Mouse (Mus musculus) lung, adult 18-20 months (tissue): Measurements from ENCODE around the gene Magt1.
A peak's percentile ranks its signal among the peaks of the same experiment; 100 is the strongest.
"Not testable (repeated sequence)": the region's sequence is repeated elsewhere in the genome, so short reads cannot be mapped to it uniquely, and the experiment has no call there.

Experiments
- DNase-seq, 2 experiments: peaks; one replicate each; pipeline ENCODE4 v3.0.0; 2022; ENCODE audit warnings: mixed read lengths in 2 of 2

Gene Magt1

DNA sequence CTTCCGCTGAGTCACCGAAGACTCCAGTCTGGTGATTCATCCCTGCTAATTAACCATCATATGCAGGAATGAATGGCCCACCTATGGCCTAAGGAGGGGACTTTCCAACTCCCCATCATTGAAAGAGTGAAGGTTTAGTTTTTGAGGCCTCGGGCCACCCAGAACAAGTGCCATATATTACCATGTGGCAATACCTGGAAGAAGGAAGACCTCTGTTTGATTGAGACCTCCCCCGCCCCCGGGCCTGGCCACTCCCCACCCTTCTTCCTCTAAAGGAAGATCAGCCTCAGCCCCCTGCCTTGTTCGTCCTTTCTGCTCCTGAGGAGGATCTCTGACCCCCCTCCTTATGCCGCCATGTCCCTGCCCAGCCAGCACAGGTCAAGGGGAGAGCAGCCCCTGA, 72.5 kb downstream of the Magt1 start:
- DNase-seq, result no peak

GRCm38 (mm10) chrX:105937736-105938135, 74.0 kb downstream of the Magt1 start:
- no peak for DNase-seq

DNA sequence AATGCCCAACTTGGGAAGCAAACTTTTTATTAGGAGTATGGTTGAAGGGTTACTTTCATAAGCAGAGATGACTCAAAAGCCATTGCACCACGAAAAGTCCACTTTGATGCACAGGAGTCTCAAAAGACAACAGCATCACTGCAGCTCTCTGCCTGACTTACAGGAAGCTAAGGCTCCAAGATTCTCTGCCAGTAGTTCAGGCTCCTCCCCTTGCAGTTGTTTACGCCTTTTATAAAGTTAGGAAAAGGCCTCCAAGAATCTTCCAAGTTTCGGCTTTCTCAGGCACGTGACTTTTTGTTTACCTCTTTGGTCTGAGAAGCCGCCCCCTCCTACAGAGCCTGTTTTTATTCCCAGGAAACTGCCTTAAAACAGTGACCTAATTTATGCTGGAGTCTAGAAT, 77.4 kb downstream of the Magt1 start:
- DNase-seq, result peak; percentile 6 to 28

GRCm38 (mm10) chrX:105929478-105930038, 82.1 kb downstream of the Magt1 start:
- DNase-seq, result no peak

- peak; percentile 80 to 81 for DNase-seq
These were observed 82.7 kb downstream of the Magt1 start, which contains the start of gene Atrx for GRCm38 (mm10) chrX:105928861-105929477. Gene Atrx (minus strand): TSS chrX:105929403.

GRCm38 (mm10) chrX:105927941-105928860, 83.5 kb downstream of the Magt1 start:
- DNase-seq, result peak; percentile 42 to 43

- peak; percentile 3 to 12 for DNase-seq
These were observed 85.5 kb downstream of the Magt1 start for GRCm38 (mm10) chrX:105926121-105926735.

DNA sequence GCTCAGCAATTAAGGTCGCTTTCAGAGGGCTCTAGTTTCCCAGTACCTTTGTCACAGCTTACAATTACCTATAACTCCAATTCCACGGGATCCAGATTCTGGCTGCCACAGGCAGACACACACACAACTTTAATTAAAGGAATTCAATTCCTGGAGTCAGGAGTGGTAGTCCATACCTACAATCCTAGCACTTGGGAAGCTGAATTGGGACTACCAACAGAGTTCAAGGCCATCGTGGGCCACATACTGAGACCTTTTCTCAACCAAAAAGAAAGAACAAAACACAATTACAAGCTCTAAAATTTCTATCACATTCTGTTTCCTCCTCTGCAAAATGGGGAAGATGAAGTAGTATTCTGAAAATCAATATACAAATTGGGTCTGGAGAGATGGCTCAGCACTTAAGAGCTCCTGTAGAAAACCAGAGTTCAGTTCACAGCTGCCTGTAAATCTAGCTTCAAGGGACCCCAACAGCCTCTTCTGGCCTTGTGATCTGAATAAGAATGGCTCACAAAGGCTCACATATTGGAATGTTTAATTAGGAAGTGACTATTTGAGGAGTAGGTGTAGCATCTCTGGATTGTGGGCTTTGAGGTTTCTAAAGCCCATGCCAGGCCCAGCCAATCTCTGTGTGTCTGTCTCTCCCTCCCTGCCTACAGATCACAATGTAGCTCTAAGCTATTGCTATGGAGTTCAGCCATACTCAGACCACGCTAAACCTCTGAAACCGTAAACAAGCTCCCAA, 87.2 kb downstream of the Magt1 start:
- DNase-seq, result no peak

- no peak for DNase-seq
These were observed 87.8 kb downstream of the Magt1 start for GRCm38 (mm10) chrX:105923896-105924295.

DNA sequence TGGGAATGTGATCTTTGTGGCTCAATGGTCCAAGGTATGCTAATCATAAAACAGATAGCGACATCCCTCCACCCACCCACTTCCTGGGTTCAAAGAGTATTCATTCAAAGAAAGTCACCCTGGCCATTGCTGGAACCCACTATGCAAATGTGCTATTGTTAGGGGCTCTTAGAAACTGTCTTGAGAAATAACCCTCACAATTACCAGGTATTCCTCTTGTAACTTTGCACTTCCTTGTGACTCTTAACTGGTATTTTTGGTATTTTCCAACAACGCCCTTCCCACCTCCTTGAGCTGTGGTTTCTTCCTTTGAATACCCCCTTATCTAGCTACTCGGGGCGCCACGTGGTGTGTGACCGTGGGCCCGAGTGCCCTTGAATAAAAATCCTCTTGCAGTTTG, 88.7 kb downstream of the Magt1 start:
- not testable (repeated sequence) for DNase-seq

GRCm38 (mm10) chrX:105921421-105921820, 90.3 kb downstream of the Magt1 start:
- DNase-seq, result peak; percentile 14 to 36
